Mouse (Mus musculus) stomach, embryonic 14.5 days (tissue): ENCODE measurements around the gene Crygn. TPM values are rescaled to one million over a fixed set of nuclear protein-coding genes. Genes with fewer than 3 reads are reported as not detected.
A peak's percentile ranks its signal among the peaks of the same experiment; 100 is the strongest.
"Not testable (repeated sequence)": the region's sequence is repeated elsewhere in the genome, so short reads cannot be mapped to it uniquely, and the experiment has no call there.

Source experiments
- ATAC-seq: fragments of 200-750 bp; cut with Nextera tagmentation; 2 replicates; pipeline ENCODE4 v1.8.0; 2017; ENCODE audit warnings: low read depth, moderate TSS enrichment; ENCODE audit not compliant: insufficient number of reproducible peaks, insufficient read depth, low FRiP score
- H3K27ac ChIP-seq: fragments of 300-500 bp; sonication (generic); 2 replicates; pipeline ENCODE4 v1.5.1; 2014; ENCODE audit warnings: mild to moderate bottlenecking, low read length, moderate library complexity, mixed read lengths
- H3K27me3 ChIP-seq: fragments of 300-500 bp; sonication (generic); 2 replicates; pipeline ENCODE4 v1.6.1; 2014; ENCODE audit warnings: low read length, control low read depth, mixed read lengths; ENCODE audit not compliant: control insufficient read depth, insufficient read depth
- H3K36me3 ChIP-seq: fragments of 300-500 bp; sonication (generic); 2 replicates; pipeline ENCODE4 v1.6.1; 2014; ENCODE audit warnings: mild to moderate bottlenecking, control low read depth, low read length, moderate library complexity, mixed read lengths; ENCODE audit not compliant: control insufficient read depth, insufficient read depth
- H3K4me1 ChIP-seq: fragments of 300-500 bp; sonication (generic); 2 replicates; pipeline ENCODE4 v1.6.1; 2014; ENCODE audit warnings: low read length, control low read depth, mixed read lengths; ENCODE audit not compliant: control insufficient read depth, insufficient read depth
- H3K4me2 ChIP-seq: fragments of 300-500 bp; sonication (generic); replicated peaks from 2 replicates; pipeline ENCODE4 v1.6.1; 2014; ENCODE audit warnings: low read depth, low read length, control low read depth
- H3K4me3 ChIP-seq: fragments of 300-500 bp; sonication (generic); 2 replicates; pipeline ENCODE4 v1.5.1; 2014; ENCODE audit warnings: low read depth, low read length, control low read depth
- H3K9ac ChIP-seq: fragments of 300-500 bp; sonication (generic); replicated peaks from 2 replicates; pipeline ENCODE4 v1.6.1; 2014; ENCODE audit warnings: low read depth, mild to moderate bottlenecking, control low read depth, low read length, moderate library complexity, mixed read lengths
- H3K9me3 ChIP-seq: fragments of 300-500 bp; sonication (generic); 2 replicates; pipeline ENCODE4 v1.6.1; 2016; ENCODE audit warnings: low read depth, low read length, control low read depth; ENCODE audit not compliant: control insufficient read depth
- WGBS: fragments of 180-500 bp; shearing (Covaris S2); extraction: QIAGEN DNeasy Blood & Tissue Kit; methylation state at CpG from one replicate; pipeline ENCODE4 v1.1.7; 2014; 5-methylcytosine and 5-hydroxymethylcytosine counted together
- polyA plus RNA-seq: library from polyadenylated mRNA; unstranded; fragments of >200 nt; fragmentation: Nextera tagmentation; extraction: Ambion mirVana; gene quantifications from 2 replicates; pipeline ENCODE4 v1.2.1, GENCODE M21; 2014

Crygn gene
- polyA plus RNA-seq, 1 experiment from 2014 or later, result 3.1 TPM

GRCm38 (mm10) chr5:24781048-24781447, 23.2 kb upstream of the Crygn start:
- Histone ChIP-seq H3K4me1 (no peaks in the 10 kb centered on the region), H3K36me3 (no peaks in the 10 kb centered on the region), H3K9me3 (no peaks in the 10 kb centered on the region), H3K4me3 (no peak overlapping the region), H3K9ac (no peak overlapping the region), H3K27me3 (no peaks in the 10 kb centered on the region), H3K4me2 (no peak overlapping the region), H3K27ac (no peak overlapping the region)
- WGBS, result 31% methylated on average over 5 of the region's 5 CpGs
- no peak for ATAC-seq

GRCm38 (mm10) chr5:24779881-24780512, 22.2 kb upstream of the Crygn start:
- WGBS, result 52% methylated on average over 15 of the region's 15 CpGs
- no peak for ATAC-seq
- no peak overlapping the region for H3K27ac ChIP-seq

GRCm38 (mm10) chr5:24779321-24779720, 21.5 kb upstream of the Crygn start:
- Histone ChIP-seq H3K36me3 (no peaks in the 10 kb centered on the region), H3K4me3 (no peak overlapping the region), H3K4me1 (no peaks in the 10 kb centered on the region), H3K27ac (no peak overlapping the region), H3K27me3 (no peaks in the 10 kb centered on the region), H3K9me3 (no peaks in the 10 kb centered on the region), H3K9ac (no peak overlapping the region), H3K4me2 (no peak overlapping the region)
- no peak for ATAC-seq

More at GRCm38 (mm10) chr5:24779881-24780512, 22.2 kb upstream of the Crygn start:
- no peak overlapping the region for H3K9ac ChIP-seq
- H3K9me3 ChIP-seq, result no peaks in the 10 kb centered on the region
- no peak overlapping the region for H3K4me2 ChIP-seq
- no peaks in the 10 kb centered on the region for H3K4me1 ChIP-seq
- no peaks in the 10 kb centered on the region for H3K36me3 ChIP-seq
- no peaks in the 10 kb centered on the region for H3K27me3 ChIP-seq
- no peak overlapping the region for H3K4me3 ChIP-seq

GRCm38 (mm10) chr5:24778843-24779140, 21.0 kb upstream of the Crygn start:
- Histone ChIP-seq H3K27ac (no peak overlapping the region), H3K4me1 (no peaks in the 10 kb centered on the region), H3K4me3 (no peak overlapping the region), H3K4me2 (0 out of 2 replicates have a peak overlapping the region, but pooled peaks have one; percentile 3), H3K27me3 (no peaks in the 10 kb centered on the region), H3K9ac (no peak overlapping the region), H3K36me3 (no peaks in the 10 kb centered on the region), H3K9me3 (no peaks in the 10 kb centered on the region)
- WGBS, result 47% methylated on average over 13 of the region's 13 CpGs
- ATAC-seq, result no peak

GRCm38 (mm10) chr5:24778082-24778842, 20.5 kb upstream of the Crygn start:
- H3K4me3 ChIP-seq, result no peak overlapping the region
- 0 out of 2 replicates have a peak overlapping the region, but pooled peaks have one; percentile 3 for H3K4me2 ChIP-seq
- no peak overlapping the region for H3K9ac ChIP-seq
- no peaks in the 10 kb centered on the region for H3K9me3 ChIP-seq
- H3K27ac ChIP-seq, result no peak overlapping the region
- no peaks in the 10 kb centered on the region for H3K27me3 ChIP-seq
- no peaks in the 10 kb centered on the region for H3K36me3 ChIP-seq
- no peaks in the 10 kb centered on the region for H3K4me1 ChIP-seq
- 25% methylated on average over 17 of the region's 17 CpGs for WGBS
- no peak; the same call in 1 of the 2 replicates for ATAC-seq

- 55% methylated on average over 4 of the region's 4 CpGs for whole genome bisulfite sequencing
- no peaks in the 10 kb centered on the region for H3K27me3 ChIP-seq
- no peak overlapping the region for H3K27ac ChIP-seq
- H3K36me3 ChIP-seq, result no peaks in the 10 kb centered on the region
- H3K9ac ChIP-seq, result no peak overlapping the region
- no peak for ATAC-seq
- no peaks in the 10 kb centered on the region for H3K9me3 ChIP-seq
- no peak overlapping the region for H3K4me3 ChIP-seq
- H3K4me1 ChIP-seq, result no peaks in the 10 kb centered on the region
- no peak overlapping the region for H3K4me2 ChIP-seq
Observed at GRCm38 (mm10) chr5:24776681-24777080, 18.9 kb upstream of the Crygn start.

- H3K27me3 ChIP-seq, H3K4me1 ChIP-seq, H3K4me2 ChIP-seq, H3K27ac ChIP-seq, H3K4me3 ChIP-seq, H3K9me3 ChIP-seq, H3K36me3 ChIP-seq, ATAC-seq, H3K9ac ChIP-seq: not testable (repeated sequence)
- 88% methylated on average over 16 of the region's 16 CpGs for WGBS
Observed at GRCm38 (mm10) chr5:24774549-24774948, 16.7 kb upstream of the Crygn start.

- Histone ChIP-seq H3K27ac (no peak overlapping the region), H3K4me2 (no peak overlapping the region), H3K4me3 (no peak overlapping the region), H3K9me3 (no peaks in the 10 kb centered on the region), H3K4me1 (peaks cover 11% of the 10 kb centered on the region), H3K36me3 (no peaks in the 10 kb centered on the region), H3K27me3 (no peaks in the 10 kb centered on the region), H3K9ac (no peak overlapping the region)
- WGBS, result 68% methylated on average over 3 of the region's 3 CpGs
- no peak for ATAC-seq
Observed at GRCm38 (mm10) chr5:24756931-24757330, 877 bp downstream of the Crygn start.
